Mouse (Mus musculus): ENCODE data around the gene Dst.

- TF ChIP-seq CTCF (IDR thresholded peaks at IDR 0.05; ENCODE audit: low read depth), result no peak
- no peak for TF ChIP-seq EP300 (IDR thresholded peaks at IDR 0.05; ENCODE audit: low read depth)
Measured at GRCm38 (mm10) chr1:34056658-34057057, 148.6 kb downstream of the Dst start.

Data from liver, embryonic 14.5 days (tissue).